Mouse (Mus musculus) kidney, postnatal 25 days (tissue): Measurements from ENCODE around the gene Pld5.

Source experiments
- DNase-seq, 2 experiments: peaks; one replicate each; pipeline ENCODE4 v3.0.0; 2021; ENCODE audit warnings: mixed read lengths in 2 of 2

The Pld5 gene

GRCm38 (mm10) chr1:175938731-175939130, 336.4 kb downstream of the Pld5 start:
- DNase-seq: no peak

GRCm38 (mm10) chr1:175936282-175936737, 338.8 kb downstream of the Pld5 start:
- DNase-seq: peak in 1 of 2 experiments; percentile 77

- no peak for DNase-seq
These were observed 343.7 kb downstream of the Pld5 start for GRCm38 (mm10) chr1:175931391-175931790.

- peak; percentile 57 to 86 for DNase-seq
These were observed 351.0 kb downstream of the Pld5 start for GRCm38 (mm10) chr1:175923848-175924787.

- DNase-seq: no peak
These were observed 354.0 kb downstream of the Pld5 start for GRCm38 (mm10) chr1:175921091-175921490.

GRCm38 (mm10) chr1:175920029-175920428, 355.1 kb downstream of the Pld5 start, which contains the start of gene Gm38100:
Gene Gm38100, plus strand, starts transcription at chr1:175920329.
- no peak for DNase-seq

GRCm38 (mm10) chr1:175913728-175914303, 361.3 kb downstream of the Pld5 start:
- no peak for DNase-seq
